Mouse (Mus musculus) megakaryocyte, embryonic 14.5 days (primary cell): Measurements from ENCODE around the gene B3gnt6.

Experiments
- FLI1 ChIP-seq: IDR thresholded peaks from 2 replicates; pipeline ENCODE4 v1.6.1; 2012; ENCODE audit warnings: low read length, inconsistent platforms, mixed read lengths
- GATA1 ChIP-seq: IDR thresholded peaks from 3 replicates; pipeline ENCODE4 v1.6.1; 2012; ENCODE audit warnings: mixed read lengths, low read length, inconsistent platforms, borderline replicate concordance

- no peak for TF ChIP-seq GATA1
- TF ChIP-seq FLI1: no peak
Measured at GRCm38 (mm10) chr7:98149802-98150201, 49.5 kb downstream of the B3gnt6 start.
